Mouse (Mus musculus) neural tube, embryonic 11.5 days (tissue): ENCODE measurements at regions not wholly inside any gene's neighbourhood (a gene's known extent, or its start where the extent isn't known, plus 50 kb on each side); places are given as distances from the start of the nearest gene placed in this dataset.

Experiments
- ATAC-seq: fragments of 200-750 bp; cut with Nextera tagmentation; 2 replicates; pipeline ENCODE4 v1.8.0; 2017; ENCODE audit warnings: moderate number of reproducible peaks, mild to moderate bottlenecking, moderate TSS enrichment, moderate library complexity; ENCODE audit not compliant: insufficient read depth, low FRiP score, low TSS enrichment
- DNase-seq: peaks from one replicate; pipeline ENCODE4 v3.0.0-alpha.2; 2015; ENCODE audit warnings: low spot score
- H3K27ac ChIP-seq: fragments of 300-500 bp; sonication (generic); 2 replicates; pipeline ENCODE4 v1.5.1; 2014; ENCODE audit warnings: low read depth, mild to moderate bottlenecking, low read length
- H3K27me3 ChIP-seq: fragments of 300-500 bp; sonication (generic); 2 replicates; pipeline ENCODE4 v1.6.1; 2014; ENCODE audit warnings: mild to moderate bottlenecking, low read length, mixed read lengths; ENCODE audit not compliant: control insufficient read depth, insufficient read depth
- H3K36me3 ChIP-seq: fragments of 300-500 bp; sonication (generic); 2 replicates; pipeline ENCODE4 v1.6.1; 2014; ENCODE audit warnings: mild to moderate bottlenecking, low read length, moderate library complexity, mixed read lengths; ENCODE audit not compliant: control insufficient read depth, insufficient read depth
- H3K4me1 ChIP-seq: fragments of 300-500 bp; sonication (generic); 2 replicates; pipeline ENCODE4 v1.6.1; 2014; ENCODE audit warnings: low read length, mixed read lengths; ENCODE audit not compliant: control insufficient read depth, insufficient read depth
- H3K4me2 ChIP-seq: fragments of 300-500 bp; sonication (generic); 2 replicates; pipeline ENCODE4 v1.6.1; 2014; ENCODE audit warnings: low read depth, mild to moderate bottlenecking, moderate library complexity
- H3K4me3 ChIP-seq: fragments of 300-500 bp; sonication (generic); 2 replicates; pipeline ENCODE4 v1.5.1; 2014; ENCODE audit warnings: low read depth, low read length
- H3K9ac ChIP-seq: fragments of 300-500 bp; sonication (generic); 2 replicates; pipeline ENCODE4 v1.6.1; 2014; ENCODE audit warnings: mild to moderate bottlenecking, low read length
- H3K9me3 ChIP-seq: fragments of 300-500 bp; sonication (generic); 2 replicates; pipeline ENCODE4 v1.6.1; 2016; ENCODE audit warnings: low read length; ENCODE audit not compliant: control insufficient read depth
- WGBS: fragments of 180-500 bp; shearing (Covaris S2); extraction: QIAGEN DNeasy Blood & Tissue Kit; methylation state at CpG from one replicate; pipeline ENCODE4 v1.1.7; 2014; 5-methylcytosine and 5-hydroxymethylcytosine counted together

DNA sequence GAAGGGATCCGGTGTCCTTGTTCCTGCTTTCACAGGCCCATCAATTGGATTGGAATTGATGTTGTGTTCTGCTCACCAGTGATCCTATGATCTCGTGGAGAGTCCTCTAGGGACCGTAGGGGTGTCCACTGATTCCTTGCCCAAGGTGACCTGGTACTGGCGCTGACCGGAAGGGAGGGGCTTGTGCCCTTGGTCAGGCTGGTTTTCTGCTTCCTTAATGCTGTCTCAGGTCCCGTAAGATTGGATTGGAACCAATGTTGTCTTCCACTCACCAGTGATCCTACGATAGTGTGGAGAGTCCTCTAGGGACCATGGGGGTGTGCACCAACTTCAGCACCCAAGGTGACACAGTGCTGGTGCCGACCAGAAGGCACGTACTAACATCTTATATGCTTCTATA, 324.9 kb upstream of the Ptchd4 start:
- Histone ChIP-seq H3K27me3 (no peaks in the 10 kb centered on the region), H3K9me3 (no peaks in the 10 kb centered on the region), H3K27ac (no peak overlapping the region), H3K4me2 (no peak overlapping the region), H3K4me3 (no peak overlapping the region), H3K36me3 (no peaks in the 10 kb centered on the region), H3K4me1 (no peaks in the 10 kb centered on the region), H3K9ac (no peak overlapping the region)
- ATAC-seq = no peak
- WGBS = 86% methylated on average over 9 of the region's 9 CpGs
- DNase-seq = no peak

DNA sequence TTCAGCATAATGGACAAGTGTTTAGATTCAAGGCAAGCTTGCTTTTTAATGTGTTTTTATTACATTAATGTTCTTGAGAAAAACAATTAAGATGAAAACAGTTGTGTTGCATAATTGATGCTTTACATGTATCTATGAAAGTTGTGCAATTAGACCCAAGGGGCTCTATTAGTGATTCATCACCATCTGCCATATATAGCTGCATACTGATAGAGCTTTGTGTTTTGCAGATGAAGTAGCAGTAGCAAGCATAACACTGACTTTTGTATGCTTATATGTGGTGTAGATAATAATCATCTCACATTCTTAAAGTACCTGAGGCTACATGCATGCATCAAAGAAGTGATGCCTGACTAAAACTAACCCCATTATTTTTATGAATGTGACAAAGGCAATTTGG, 307.3 kb upstream of the Ptchd4 start:
- Histone ChIP-seq H3K4me1 (no peaks in the 10 kb centered on the region), H3K4me2 (no peak overlapping the region), H3K9me3 (no peaks in the 10 kb centered on the region), H3K9ac (no peak overlapping the region), H3K27ac (no peak overlapping the region), H3K36me3 (no peaks in the 10 kb centered on the region), H3K4me3 (no peak overlapping the region), H3K27me3 (no peaks in the 10 kb centered on the region)
- ATAC-seq (no peak), DNase-seq (no peak)

DNA sequence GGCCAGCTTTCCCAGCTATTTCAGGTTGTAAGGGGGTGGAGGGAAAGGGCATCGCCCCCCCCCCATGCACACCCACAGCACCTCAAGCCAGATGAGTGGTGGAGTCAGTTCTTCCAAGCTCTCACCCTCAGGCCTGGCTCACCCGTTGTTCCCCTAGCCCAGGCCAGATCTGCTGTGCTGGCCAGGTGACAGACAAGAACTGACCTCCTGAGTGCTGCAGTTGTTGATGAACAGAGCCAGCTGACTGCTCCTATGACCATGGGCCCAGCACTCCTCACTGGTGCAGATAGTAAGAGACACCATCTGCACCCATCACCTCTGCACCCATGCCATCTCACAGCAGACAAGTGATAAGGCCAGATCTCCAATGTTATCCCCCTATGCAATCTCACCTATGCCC, 291.5 kb upstream of the Ptchd4 start:
- ATAC-seq = no peak
- WGBS = 80% methylated on average over 2 of the region's 2 CpGs

DNA sequence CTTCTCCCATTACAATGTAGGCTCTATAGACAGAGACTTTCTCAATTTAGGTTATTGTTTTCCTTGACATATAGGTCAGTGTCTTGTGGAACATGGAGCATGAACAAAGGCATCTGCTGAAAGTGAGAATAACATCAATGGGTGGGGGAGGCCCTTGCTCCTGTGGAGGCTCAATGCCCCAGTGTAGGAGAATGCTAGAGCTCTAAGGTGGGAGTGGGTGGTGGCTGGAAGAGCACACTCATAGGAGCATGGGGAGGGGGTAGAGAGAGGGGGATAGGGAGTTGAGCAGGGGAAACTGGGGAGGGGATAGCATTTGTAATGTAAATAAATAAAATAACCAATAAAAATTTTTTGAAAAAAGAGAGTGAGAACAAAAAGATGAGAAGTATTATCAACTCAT, 288.5 kb upstream of the Ptchd4 start:
- Histone ChIP-seq H3K36me3 (no peaks in the 10 kb centered on the region), H3K27me3 (no peaks in the 10 kb centered on the region), H3K9ac (no peak overlapping the region), H3K4me1 (no peaks in the 10 kb centered on the region), H3K27ac (no peak overlapping the region), H3K9me3 (no peaks in the 10 kb centered on the region), H3K4me3 (no peak overlapping the region), H3K4me2 (no peak overlapping the region)
- ATAC-seq (no peak), DNase-seq (no peak)

More for the DNA sequence above, 291.5 kb upstream of the Ptchd4 start:
- H3K9ac ChIP-seq = no peak overlapping the region
- no peaks in the 10 kb centered on the region for H3K9me3 ChIP-seq
- H3K4me2 ChIP-seq = no peak overlapping the region
- no peak overlapping the region for H3K27ac ChIP-seq
- no peak for DNase-seq
- H3K4me1 ChIP-seq = no peaks in the 10 kb centered on the region
- no peaks in the 10 kb centered on the region for H3K36me3 ChIP-seq
- H3K4me3 ChIP-seq = no peak overlapping the region
- H3K27me3 ChIP-seq = no peaks in the 10 kb centered on the region

DNA sequence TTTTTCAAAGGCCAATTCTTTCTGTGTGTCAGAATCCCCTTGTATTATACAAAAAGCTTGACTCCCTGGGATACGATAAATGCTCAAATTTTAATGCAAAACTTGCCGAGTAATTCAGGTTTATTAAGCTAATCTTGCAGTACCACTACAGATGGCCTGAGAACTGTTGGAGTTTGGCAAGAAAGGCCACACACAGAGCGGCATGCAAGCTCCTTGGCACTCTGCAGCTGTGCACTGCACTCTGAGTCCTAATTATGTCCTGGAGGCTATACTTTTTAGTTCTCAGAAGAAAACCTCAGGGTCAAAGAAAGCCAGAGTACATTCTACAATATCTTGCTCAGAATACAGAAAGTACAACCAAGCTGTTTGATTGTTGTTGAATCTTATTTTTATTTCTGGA, 286.3 kb upstream of the Ptchd4 start:
- Histone ChIP-seq H3K4me2 (no peak overlapping the region), H3K9ac (no peak overlapping the region), H3K4me1 (no peaks in the 10 kb centered on the region), H3K27ac (no peak overlapping the region), H3K27me3 (no peaks in the 10 kb centered on the region), H3K36me3 (no peaks in the 10 kb centered on the region), H3K4me3 (no peak overlapping the region), H3K9me3 (no peaks in the 10 kb centered on the region)
- no peak for DNase-seq
- 67% methylated on average over 3 of the region's 3 CpGs for WGBS
- no peak for ATAC-seq

DNA sequence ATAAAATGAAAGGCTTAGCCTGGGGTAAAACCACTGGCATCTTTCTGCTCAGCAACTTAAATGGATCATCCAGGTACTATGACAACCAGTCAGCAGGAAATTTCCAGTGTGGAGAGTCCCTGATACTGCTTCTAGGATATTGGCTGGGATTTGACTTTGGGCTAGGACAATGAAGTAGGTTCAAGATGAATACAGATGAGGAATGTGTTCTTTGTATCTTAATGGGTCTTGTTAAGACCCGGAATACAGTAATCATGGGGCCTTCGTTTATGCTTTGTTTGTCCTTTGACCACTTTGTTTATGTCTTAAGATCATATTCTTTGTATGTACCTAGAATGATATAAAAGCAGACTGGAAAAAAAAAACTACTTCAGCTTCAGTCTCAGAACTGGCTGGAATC, 278.7 kb upstream of the Ptchd4 start:
- no peak for ATAC-seq
- 84% methylated on average over 2 of the region's 2 CpGs for WGBS
- no peaks in the 10 kb centered on the region for H3K36me3 ChIP-seq

DNA sequence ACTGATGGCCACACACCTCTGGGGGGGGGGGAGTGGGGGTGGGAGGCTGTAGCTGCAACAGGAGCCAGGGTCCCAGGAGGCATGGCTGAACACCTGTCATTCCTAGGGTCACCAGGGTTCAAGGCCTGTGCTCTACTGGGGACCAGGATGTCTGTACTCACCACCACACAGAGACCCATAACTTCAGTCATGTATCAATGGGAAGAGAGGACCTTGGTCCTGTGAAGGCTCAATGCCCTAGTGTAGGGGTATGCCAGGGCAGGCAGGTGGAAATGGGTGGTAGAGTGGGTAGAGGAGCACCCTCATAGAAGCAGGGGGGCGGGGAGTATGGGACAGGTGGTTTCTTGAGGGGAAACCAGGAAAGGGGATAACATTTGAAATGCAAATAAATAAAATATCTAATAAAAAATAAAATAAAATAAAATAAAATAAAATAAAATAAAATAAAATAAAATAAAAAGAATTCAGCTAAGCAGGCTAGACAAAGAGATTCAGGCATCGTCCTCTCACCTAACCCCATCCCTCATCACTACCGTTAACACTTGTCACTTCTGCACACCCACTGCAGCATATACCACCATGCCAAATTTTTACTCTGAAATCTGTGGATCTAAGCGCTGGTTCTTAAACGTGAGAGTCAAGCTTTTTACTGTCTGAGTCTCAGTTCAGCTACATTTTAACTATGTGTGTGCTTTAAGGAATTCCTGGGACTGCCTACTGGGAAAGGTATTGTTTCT, 265.8 kb upstream of the Ptchd4 start:
- ATAC-seq (peak; percentile 51; the same call in 1 of the 2 replicates), DNase-seq (no peak)
- 85% methylated on average over 5 of the region's 5 CpGs for WGBS
- Histone ChIP-seq H3K4me1 (no peaks in the 10 kb centered on the region), H3K9me3 (no peaks in the 10 kb centered on the region), H3K27ac (no peak overlapping the region), H3K27me3 (no peaks in the 10 kb centered on the region), H3K36me3 (no peaks in the 10 kb centered on the region), H3K9ac (no peak overlapping the region), H3K4me2 (no peak overlapping the region), H3K4me3 (no peak overlapping the region)

More for the DNA sequence above, 278.7 kb upstream of the Ptchd4 start:
- no peaks in the 10 kb centered on the region for H3K27me3 ChIP-seq
- no peaks in the 10 kb centered on the region for H3K9me3 ChIP-seq
- no peak overlapping the region for H3K9ac ChIP-seq
- no peaks in the 10 kb centered on the region for H3K4me1 ChIP-seq
- no peak for DNase-seq
- no peak overlapping the region for H3K4me2 ChIP-seq
- H3K27ac ChIP-seq = no peak overlapping the region
- no peak overlapping the region for H3K4me3 ChIP-seq

DNA sequence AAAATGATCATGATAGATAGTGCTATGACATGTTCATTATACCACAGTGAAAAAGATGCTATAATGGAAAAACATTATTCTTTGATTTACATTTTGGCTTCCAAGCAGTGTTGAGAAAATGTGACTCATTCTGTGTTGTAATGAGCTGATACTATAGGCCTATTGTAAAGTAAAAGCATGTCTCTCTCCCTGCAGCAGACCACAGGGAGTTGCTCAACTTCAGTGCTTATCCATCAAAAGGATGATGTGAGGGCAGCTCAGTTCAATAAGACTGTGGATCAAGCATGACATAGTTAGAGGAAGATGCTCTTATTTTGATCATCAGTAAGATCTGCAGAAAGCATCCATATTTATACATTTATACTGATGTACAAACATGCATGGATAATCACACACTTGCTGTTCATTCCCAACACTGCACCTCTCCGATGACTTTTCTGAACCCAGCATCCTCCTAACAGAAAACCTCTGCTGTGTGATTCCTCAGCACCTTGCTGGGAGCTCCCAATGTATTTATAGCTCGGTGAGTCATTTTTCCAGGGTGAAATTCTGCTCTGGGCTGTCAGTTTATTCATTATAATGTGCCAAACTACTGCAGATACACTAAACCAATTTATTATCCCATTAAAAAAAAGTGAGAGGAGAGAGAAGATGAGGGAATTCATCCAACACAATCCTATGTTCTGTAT, 224.8 kb upstream of the Ptchd4 start:
- Histone ChIP-seq H3K9me3 (no peaks in the 10 kb centered on the region), H3K9ac (no peak overlapping the region), H3K4me2 (no peak overlapping the region), H3K27me3 (no peaks in the 10 kb centered on the region), H3K36me3 (no peaks in the 10 kb centered on the region), H3K4me3 (no peak overlapping the region), H3K27ac (no peak overlapping the region), H3K4me1 (no peaks in the 10 kb centered on the region)
- ATAC-seq = no peak
- 82% methylated on average over 2 of the region's 2 CpGs for WGBS
- DNase-seq = no peak

DNA sequence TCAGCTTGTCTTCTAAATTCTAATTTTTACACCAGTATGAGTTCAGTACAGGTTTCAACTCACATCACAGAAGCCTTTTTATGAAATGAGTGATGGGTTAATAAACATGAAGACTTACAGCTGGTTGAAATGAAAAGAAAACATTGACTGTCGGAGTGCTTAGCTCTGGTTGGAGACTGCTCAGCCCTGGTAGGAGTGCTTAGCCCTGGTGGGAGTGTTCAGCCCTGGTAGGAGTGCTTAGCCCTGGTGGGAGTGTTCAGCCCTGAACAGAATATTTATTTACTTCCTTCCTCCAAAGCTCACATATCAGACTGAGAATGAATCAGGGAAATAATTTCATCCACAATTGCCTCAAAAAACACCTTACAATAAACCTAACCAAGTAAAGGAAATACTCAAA, 202.1 kb upstream of the Ptchd4 start:
- Histone ChIP-seq H3K4me1 (no peaks in the 10 kb centered on the region), H3K4me3 (no peak overlapping the region), H3K4me2 (no peak overlapping the region), H3K9me3 (no peaks in the 10 kb centered on the region), H3K27ac (no peak overlapping the region), H3K36me3 (no peaks in the 10 kb centered on the region), H3K27me3 (no peaks in the 10 kb centered on the region), H3K9ac (no peak overlapping the region)
- DNase-seq (no peak), ATAC-seq (no peak)
- WGBS = 68% methylated on average over 1 of the region's 1 CpGs
